Mouse (Mus musculus) activated CD4-positive, CD25-positive, alpha-beta regulatory T cell, adult 9 weeks (primary cell): ENCODE data around the gene Dcaf11. TPM values are rescaled to one million over a fixed set of nuclear protein-coding genes. Genes with fewer than 3 reads are reported as not detected.

Experiments used
- polyA plus RNA-seq: library from polyadenylated mRNA; unstranded; fragments of 100-300 nt; shearing (Covaris generic); gene quantifications from one replicate; pipeline ENCODE4 v1.2.1, GENCODE M21; 2017

Dcaf11 gene
- 159 TPM for polyA plus RNA-seq

GRCm38 (mm10) chr14:55559799-55560201 is at the start of gene Dcaf11:
Gene Dcaf11, plus strand, starts transcription at chr14:55560006.

DNA sequence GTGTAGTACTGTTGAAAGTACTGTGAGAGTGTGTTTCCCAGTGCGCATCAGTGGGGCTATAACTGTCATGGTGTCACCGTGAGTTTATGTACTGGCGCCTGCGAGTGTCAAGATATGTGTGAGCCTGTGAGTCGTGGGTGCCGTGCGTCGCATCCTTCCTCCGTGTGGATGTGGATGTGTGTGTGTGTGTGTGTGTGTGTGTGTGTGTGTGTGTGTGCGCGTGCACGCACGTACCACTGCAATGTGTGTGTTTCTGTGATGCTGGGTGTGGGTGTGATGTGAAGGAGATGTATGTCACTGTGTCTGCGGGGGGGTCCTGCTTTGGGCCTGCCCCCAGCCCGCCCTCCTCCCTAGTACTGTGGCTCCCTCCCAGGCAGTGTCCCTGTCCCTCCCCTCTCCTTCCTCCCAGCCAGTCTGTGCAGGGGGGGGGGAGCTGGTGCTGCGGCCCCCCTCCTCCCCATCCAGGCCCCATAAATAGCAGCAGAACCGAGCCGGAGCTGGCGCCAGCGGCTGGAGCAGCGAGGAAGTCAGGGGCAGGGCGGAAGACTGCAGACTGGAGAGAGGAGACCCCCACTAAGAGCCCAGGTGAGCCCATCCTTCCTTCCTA is 49.6 kb upstream of the Dcaf11 start, which contains the start of gene Cpne6:
Cpne6 (plus strand) TSS at position 321 of the 607 bp plus-strand sequence.

GRCm38 (mm10) chr14:55524785-55525184 is 35.0 kb upstream of the Dcaf11 start, which contains the start of gene Nrl:
Gene Nrl, minus strand, starts transcription at chr14:55524981.

GRCm38 (mm10) chr14:55540067-55540786 is 19.6 kb upstream of the Dcaf11 start, which contains the start of gene Pck2:
Gene Pck2, plus strand, starts transcription at chr14:55540266.

GRCm38 (mm10) chr14:55560202-55561073 is 632 bp downstream of the Dcaf11 start, which contains the start of gene A730061H03Rik:
Gene A730061H03Rik, minus strand, starts transcription at chr14:55560406.

DNA sequence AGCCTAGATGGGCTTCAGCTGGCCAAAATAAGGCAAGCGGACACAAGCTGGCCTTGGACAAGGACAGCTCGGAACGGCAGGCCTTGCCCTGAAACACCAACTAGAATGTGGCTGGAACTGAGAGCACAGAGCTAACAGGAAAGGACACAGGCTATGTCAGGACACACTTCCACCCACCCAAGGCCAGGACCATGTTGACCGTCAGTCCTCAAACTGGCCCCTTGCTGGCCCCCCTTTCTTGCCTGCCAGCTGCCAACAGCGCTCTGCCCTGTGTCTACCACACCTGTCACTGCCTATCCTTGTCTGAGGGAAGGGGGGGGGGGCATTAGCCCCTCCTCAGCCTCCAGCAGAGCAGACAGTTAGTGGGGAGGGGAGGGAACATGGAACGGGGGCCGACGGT is 15.5 kb downstream of the Dcaf11 start, which contains the start of gene Fitm1:
Fitm1 (plus strand) TSS at position 316 of the 400 bp plus-strand sequence.

DNA sequence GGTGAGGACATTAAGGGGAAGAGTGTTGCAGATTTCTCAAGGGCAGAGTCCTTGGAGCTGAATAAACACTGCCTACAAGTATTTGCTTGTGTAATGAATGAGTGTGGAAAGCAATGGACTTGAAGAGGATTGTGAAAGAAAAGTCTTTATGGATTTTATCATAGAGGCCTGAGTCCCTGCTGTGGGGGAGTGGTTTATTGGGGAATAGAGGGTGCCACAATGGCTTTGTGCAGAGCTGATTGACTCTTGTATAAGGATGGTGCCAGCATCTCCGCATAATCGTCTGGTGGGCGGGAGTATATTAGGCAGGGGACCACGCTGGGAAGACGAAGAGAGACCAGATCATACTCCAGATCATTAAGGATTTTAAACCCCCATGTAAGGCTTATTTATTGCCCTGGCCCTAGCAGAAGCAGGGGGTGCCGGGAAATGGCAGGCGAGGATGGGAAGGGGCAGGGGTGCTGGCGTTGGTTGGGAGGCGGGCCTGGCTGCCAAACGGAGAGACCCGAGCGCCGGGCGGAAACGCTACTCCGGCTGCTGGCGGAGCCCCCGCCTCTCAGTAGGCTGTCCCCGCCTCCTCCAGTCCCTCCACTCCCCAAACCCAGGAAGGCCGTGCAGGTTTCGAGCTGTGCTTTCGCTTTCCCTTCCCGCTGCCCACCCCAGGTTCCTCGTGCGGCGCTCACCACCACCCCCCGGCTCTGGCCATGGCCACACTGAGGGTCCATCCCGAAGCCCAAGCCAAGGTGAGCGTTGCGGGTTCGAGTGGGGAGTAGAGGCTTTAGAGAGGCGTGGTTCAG is 18.3 kb downstream of the Dcaf11 start, which contains the start of gene Psme1:
Psme1 (plus strand) TSS at position 253 of the 797 bp plus-strand sequence.

GRCm38 (mm10) chr14:55584702-55585565 is 25.1 kb downstream of the Dcaf11 start, which contains the start of gene Emc9:
Gene Emc9, minus strand, starts transcription at chr14:55585302.

GRCm38 (mm10) chr14:55590748-55591330 is 31.0 kb downstream of the Dcaf11 start, which contains the start of gene Psme2:
Gene Psme2, minus strand, starts transcription at chr14:55591113.

GRCm38 (mm10) chr14:55591331-55591891 is 31.6 kb downstream of the Dcaf11 start, which contains the start of gene Rnf31:
Gene Rnf31, plus strand, starts transcription at chr14:55591708.

DNA sequence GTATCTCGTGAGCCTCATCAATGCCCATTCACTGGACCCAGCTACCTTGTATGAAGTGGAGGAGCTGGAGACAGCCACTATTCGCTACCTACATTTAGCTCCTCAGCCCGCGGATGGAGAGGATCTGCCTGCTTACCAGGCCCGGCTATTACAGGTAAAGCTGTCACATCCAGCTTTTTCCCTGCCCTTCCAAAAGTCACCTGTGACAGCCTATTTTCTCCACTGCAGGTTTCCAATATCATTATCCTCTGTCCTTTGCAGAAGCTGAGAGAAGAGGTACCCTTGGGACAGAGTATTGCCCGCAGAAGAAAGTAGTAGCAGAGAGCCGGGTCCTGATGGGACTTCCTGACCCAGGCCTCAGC is 43.4 kb downstream of the Dcaf11 start, which contains the start of gene Irf9:
Irf9 (plus strand) TSS at position 301 of the 362 bp plus-strand sequence.

GRCm38 (mm10) chr14:55617822-55618221 is 58.0 kb downstream of the Dcaf11 start, which contains the start of gene Rec8:
Gene Rec8, plus strand, starts transcription at chr14:55618037.

Other genes with a start within 250 kb of the Dcaf11 start
- gene Dhrs4, start 81.2 kb upstream of the Dcaf11 start, polyA plus RNA-seq = 39.7 TPM
- gene Carmil3, start 69.4 kb upstream of the Dcaf11 start, polyA plus RNA-seq = not detected
- not detected for gene Cpne6, start 49.6 kb upstream of the Dcaf11 start, polyA plus RNA-seq
- gene Nrl, start 35.0 kb upstream of the Dcaf11 start, polyA plus RNA-seq = 0.07 TPM
- 46.5 TPM for gene Pck2, start 19.7 kb upstream of the Dcaf11 start, polyA plus RNA-seq
- gene A730061H03Rik, start 400 bp downstream of the Dcaf11 start, polyA plus RNA-seq = 4.7 TPM
- not detected for gene Fitm1, start 15.6 kb downstream of the Dcaf11 start, polyA plus RNA-seq
- 1,178 TPM for gene Psme1, start 18.1 kb downstream of the Dcaf11 start, polyA plus RNA-seq
- gene Emc9, start 25.3 kb downstream of the Dcaf11 start, polyA plus RNA-seq = 32.1 TPM
- 1,001 TPM for gene Psme2, start 31.1 kb downstream of the Dcaf11 start, polyA plus RNA-seq
- 79.7 TPM for gene Rnf31, start 31.7 kb downstream of the Dcaf11 start, polyA plus RNA-seq
- 209 TPM for gene Irf9, start 43.6 kb downstream of the Dcaf11 start, polyA plus RNA-seq
- 10.1 TPM for gene Rec8, start 58.0 kb downstream of the Dcaf11 start, polyA plus RNA-seq
- gene Ipo4, start 76.0 kb downstream of the Dcaf11 start, polyA plus RNA-seq = 74.4 TPM
- 2.5 TPM for gene Gm49378, start 77.9 kb downstream of the Dcaf11 start, polyA plus RNA-seq
- gene Tm9sf1, start 83.8 kb downstream of the Dcaf11 start, polyA plus RNA-seq = 95.5 TPM
- 1.4 TPM for gene Tssk4, start 90.2 kb downstream of the Dcaf11 start, polyA plus RNA-seq
- gene Mdp1, start 100.5 kb downstream of the Dcaf11 start, polyA plus RNA-seq = 120 TPM
- gene Gmpr2, start 111.9 kb downstream of the Dcaf11 start, polyA plus RNA-seq = 49.3 TPM
- 452 TPM for gene Nedd8, start 112.1 kb downstream of the Dcaf11 start, polyA plus RNA-seq
- gene Tinf2, start 121.8 kb downstream of the Dcaf11 start, polyA plus RNA-seq = 62.3 TPM
- gene Tgm1, start 153.9 kb downstream of the Dcaf11 start, polyA plus RNA-seq = 0.39 TPM
- gene Rabggta, start 162.3 kb downstream of the Dcaf11 start, polyA plus RNA-seq = 71.3 TPM
- gene Dhrs1, start 185.7 kb downstream of the Dcaf11 start, polyA plus RNA-seq = 56.9 TPM
- 15.6 TPM for gene Nop9, start 185.7 kb downstream of the Dcaf11 start, polyA plus RNA-seq
- gene Cideb, start 198.5 kb downstream of the Dcaf11 start, polyA plus RNA-seq = not detected
- gene Ltb4r2, start 201.4 kb downstream of the Dcaf11 start, polyA plus RNA-seq = not detected
- gene Ltb4r1, start 206.0 kb downstream of the Dcaf11 start, polyA plus RNA-seq = 3.1 TPM
- gene Adcy4, start 224.1 kb downstream of the Dcaf11 start, polyA plus RNA-seq = 0.11 TPM
- gene Ripk3, start 228.9 kb downstream of the Dcaf11 start, polyA plus RNA-seq = 81.9 TPM